Mouse (Mus musculus) CH12F3 (cell line): ENCODE results near the gene Casc3.

Experiments
- in situ Hi-C: fragments of 300-500 bp; cut with MboI; formaldehyde crosslinking; loops from 2 replicates; pipeline ENCODE4 v1.14.3; 2020; ENCODE audit warnings: low sequenced_read_pairs

Gene Casc3

GRCm38 (mm10) chr11:98804605-98805004 lies at the start of gene Casc3:
Casc3 (plus strand) TSS chr11:98804905.
- in situ Hi-C loops, result no loop called here

GRCm38 (mm10) chr11:98755726-98756380 lies 48.9 kb upstream of the Casc3 start:
- in situ Hi-C loops, result no loop called here

GRCm38 (mm10) chr11:98756711-98757110 lies 48.0 kb upstream of the Casc3 start:
- in situ Hi-C loops, result no loop called here

GRCm38 (mm10) chr11:98761939-98762338 lies 42.8 kb upstream of the Casc3 start:
- in situ Hi-C loops, result no loop called here

GRCm38 (mm10) chr11:98762756-98763501 lies 41.8 kb upstream of the Casc3 start:
- in situ Hi-C loops, result no loop called here

- in situ Hi-C loops, result no loop called here
These were observed 41.2 kb upstream of the Casc3 start for GRCm38 (mm10) chr11:98763502-98763861.

- in situ Hi-C loops, result no loop called here
These were observed 40.6 kb upstream of the Casc3 start for GRCm38 (mm10) chr11:98764091-98764490.

GRCm38 (mm10) chr11:98764746-98765145 lies 40.0 kb upstream of the Casc3 start:
- in situ Hi-C loops, result no loop called here

GRCm38 (mm10) chr11:98765421-98766309 lies 39.0 kb upstream of the Casc3 start:
- in situ Hi-C loops, result no loop called here

- in situ Hi-C loops, result no loop called here
These were observed 38.4 kb upstream of the Casc3 start for GRCm38 (mm10) chr11:98766346-98766745.

GRCm38 (mm10) chr11:98766816-98767215 lies 37.9 kb upstream of the Casc3 start:
- in situ Hi-C loops, result no loop called here

- in situ Hi-C loops, result no loop called here
These were observed 37.4 kb upstream of the Casc3 start for GRCm38 (mm10) chr11:98767276-98767675.

GRCm38 (mm10) chr11:98767713-98768112 lies 37.0 kb upstream of the Casc3 start:
- in situ Hi-C loops, result no loop called here

- in situ Hi-C loops, result no loop called here
These were observed 36.3 kb upstream of the Casc3 start for GRCm38 (mm10) chr11:98768127-98769006.

- in situ Hi-C loops, result no loop called here
These were observed 35.4 kb upstream of the Casc3 start for GRCm38 (mm10) chr11:98769007-98769954.

GRCm38 (mm10) chr11:98770096-98770975 lies 34.4 kb upstream of the Casc3 start:
- in situ Hi-C loops, result no loop called here

GRCm38 (mm10) chr11:98771131-98771530 lies 33.6 kb upstream of the Casc3 start:
- in situ Hi-C loops, result no loop called here

- in situ Hi-C loops, result no loop called here
These were observed 32.7 kb upstream of the Casc3 start for GRCm38 (mm10) chr11:98771844-98772525.
